ENCODE assay signal across 7 mouse cellular contexts in genomic region chr3:109123531-109123981, GRCm38 (mm10). TPM values are rescaled to one million over a fixed set of nuclear protein-coding genes. Genes with fewer than 3 reads are reported as not detected.
DNase-seq lines count a peak whose midpoint lies in the region; ATAC-seq lines count a peak whose summit lies in the region.

No protein-coding gene starts in this region.

- peak; percentile 88 to 94 for DNase-seq in adrenal gland, adult (ENCODE audit: inconsistent age in 2 of 2, low spot score in 1 of 2)
- peak; percentile 45 for DNase-seq in kidney, adult 9 months
- DNase-seq in lung, postnatal 14 days: peak; percentile 66
- DNase-seq in ovary, postnatal 36 days (ENCODE audit: low spot score): peak; percentile 11
- DNase-seq in left cerebral cortex, postnatal 25 days (ENCODE audit: low spot score in 2 of 2): no peak

- peak overlapping the region; percentile 97 for H3K9ac ChIP-seq in embryonic facial prominence, embryonic 13.5 days
- H3K9ac ChIP-seq in heart, embryonic 11.5 days (ENCODE audit: low read depth, low read length): peak overlapping the region; percentile 97

- H3K27me3 ChIP-seq in embryonic facial prominence, embryonic 13.5 days: no peaks in the 10 kb centered on the region
- no peaks in the 10 kb centered on the region for H3K27me3 ChIP-seq in heart, embryonic 11.5 days (ENCODE audit: control insufficient read depth, insufficient read depth, low read length)

- WGBS in embryonic facial prominence, embryonic 13.5 days: 6% methylated on average over 8 of the region's 8 CpGs
- 3% methylated on average over 8 of the region's 8 CpGs for WGBS in heart, embryonic 11.5 days (ENCODE audit: insufficient replicate concordance)

- H3K36me3 ChIP-seq in embryonic facial prominence, embryonic 13.5 days: peaks cover 8% of the 10 kb centered on the region
- H3K36me3 ChIP-seq in heart, embryonic 11.5 days (ENCODE audit: control insufficient read depth, insufficient read depth, low read length): 0 out of 2 replicates have a peak, but pooled peaks cover 3% of the 10 kb centered on the region

- intact Hi-C loops in left cerebral cortex, postnatal 25 days (cut with DNase I): no loop called here

- peak overlapping the region; percentile 90 for H3K27ac ChIP-seq in embryonic facial prominence, embryonic 13.5 days
- peak overlapping the region; percentile 94 for H3K27ac ChIP-seq in heart, embryonic 11.5 days (ENCODE audit: low read depth, low read length)

- peak overlapping the region; percentile 92 for H3K4me3 ChIP-seq in embryonic facial prominence, embryonic 13.5 days
- peak overlapping the region; percentile 88 for H3K4me3 ChIP-seq in heart, embryonic 11.5 days (ENCODE audit: low read depth, low read length)

- H3K4me2 ChIP-seq in embryonic facial prominence, embryonic 13.5 days: peak overlapping the region; percentile 67
- H3K4me2 ChIP-seq in heart, embryonic 11.5 days: peak overlapping the region; percentile 78

- H3K4me1 ChIP-seq in embryonic facial prominence, embryonic 13.5 days: peaks cover 19% of the 10 kb centered on the region
- H3K4me1 ChIP-seq in heart, embryonic 11.5 days (ENCODE audit: control insufficient read depth, insufficient read depth, low read length): peaks cover 19% of the 10 kb centered on the region

- no peak for ATAC-seq in embryonic facial prominence, embryonic 13.5 days (ENCODE audit: insufficient number of reproducible peaks, insufficient read depth, low FRiP score, low TSS enrichment, low read depth)
- ATAC-seq in heart, embryonic 11.5 days (replicated peaks; ENCODE audit: insufficient number of reproducible peaks, low FRiP score, low TSS enrichment): peak; percentile 14; the same call in 1 of the 2 replicates

- no peaks in the 10 kb centered on the region for H3K9me3 ChIP-seq in embryonic facial prominence, embryonic 13.5 days
- H3K9me3 ChIP-seq in heart, embryonic 11.5 days (replicated peaks; ENCODE audit: control insufficient read depth, low read length): no peaks in the 10 kb centered on the region

RNA-seq across cellular contexts. Expression of gene Slc25a24, which starts 0.6 kb away (rescaled TPM):
- polyA plus RNA-seq in embryonic facial prominence, embryonic 13.5 days (2015; fragmentation: Nextera tagmentation; extraction: Ambion mirVana): 44.3 and 47.7 TPM in 2 replicates
- 38.1 and 50.5 TPM in 2 replicates for polyA plus RNA-seq in heart, embryonic 11.5 days (2014; fragmentation: Nextera tagmentation; extraction: Ambion mirVana)
- total RNA-seq in left cerebral cortex, postnatal 25 days (2021): 1 to 10 TPM; 3.2 to 3.5 TPM

RNA-seq across cellular contexts. Expression of gene Slc25a54, which starts 43.3 kb away (rescaled TPM):
- polyA plus RNA-seq in embryonic facial prominence, embryonic 13.5 days (2015; fragmentation: Nextera tagmentation; extraction: Ambion mirVana): not detected in 2 replicates
- polyA plus RNA-seq in heart, embryonic 11.5 days (2014; fragmentation: Nextera tagmentation; extraction: Ambion mirVana): not detected in 2 replicates
- not detected for total RNA-seq in left cerebral cortex, postnatal 25 days (2021)

Comparison
In these comparisons a context has a peak if more than half of its experiments do, and no peak if none do; other contexts are left out.
1. DNase-seq: peak in adrenal gland, adult (2 of 2), kidney, adult 9 months (single experiment), lung, postnatal 14 days (single experiment) and ovary, postnatal 36 days (single experiment); none in left cerebral cortex, postnatal 25 days (0 of 2).